Mouse (Mus musculus): Measurements from ENCODE around the gene Vmn1r158.
"Not testable (repeated sequence)": the region's sequence is repeated elsewhere in the genome, so short reads cannot be mapped to it uniquely, and the experiment has no call there.

DNA sequence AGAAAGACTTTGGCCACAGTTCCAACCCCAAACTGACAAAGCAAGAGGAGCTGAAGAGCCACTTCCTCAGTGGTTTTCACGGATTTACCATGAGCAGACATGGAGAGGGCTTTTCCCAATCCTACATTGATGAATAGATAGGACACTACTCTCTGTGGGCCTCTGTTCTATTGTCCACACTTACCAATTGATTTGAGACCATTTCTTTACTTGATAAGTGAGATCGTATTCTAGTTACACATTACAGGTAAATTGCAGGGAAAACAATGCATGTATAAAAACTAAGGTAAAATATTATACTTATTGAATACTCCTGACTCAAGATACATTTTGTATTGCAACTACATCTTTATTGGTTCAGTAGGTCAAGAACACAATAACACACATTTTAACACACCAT lies at the start of gene Vmn1r158:
- not testable (repeated sequence) for TF ChIP-seq POLR2A (IDR thresholded peaks at IDR 0.05; ENCODE audit: insufficient read depth, low read length); CTCF (IDR thresholded peaks at IDR 0.05; ENCODE audit: low read depth, low read length); EP300 (IDR thresholded peaks at IDR 0.05; ENCODE audit: insufficient read depth, low read depth, low read length)
